Mouse (Mus musculus) liver, embryonic 14.5 days (tissue): ENCODE results near the gene Tet3. TPM values are rescaled to one million over a fixed set of nuclear protein-coding genes. Genes with fewer than 3 reads are reported as not detected.

Experiments used
- ATAC-seq: fragments of 200-750 bp; cut with Nextera tagmentation; 2 replicates; pipeline ENCODE4 v1.8.0; 2017; ENCODE audit warnings: moderate number of reproducible peaks, mild to moderate bottlenecking, moderate library complexity; ENCODE audit not compliant: insufficient read depth
- DNase-seq, 3 experiments: peaks; one replicate each; pipeline ENCODE4 v3.0.0-alpha.2; 2012 to 2013; ENCODE audit warnings: low read depth in 3 of 3, low spot score in 3 of 3
- H3K27ac ChIP-seq: fragments of 300-500 bp; sonication (generic); 2 replicates; pipeline ENCODE4 v1.5.1; 2014; ENCODE audit warnings: moderate library complexity, mild to moderate bottlenecking, control low read depth, inconsistent platforms
- H3K27me3 ChIP-seq: fragments of 300-500 bp; sonication (generic); 2 replicates; pipeline ENCODE4 v1.6.1; 2014; ENCODE audit warnings: mild to moderate bottlenecking, low read length, moderate library complexity; ENCODE audit not compliant: control insufficient read depth, insufficient read depth
- H3K36me3 ChIP-seq: fragments of 300-500 bp; sonication (generic); replicated peaks from 2 replicates; pipeline ENCODE4 v1.6.1; 2014; ENCODE audit warnings: low read depth; ENCODE audit not compliant: control insufficient read depth, insufficient read depth
- H3K4me1 ChIP-seq, 2 experiments: fragments of 200-500 bp in 1 of 2; fragments of 300-500 bp in 1 of 2; sonication (generic) in 1 of 2; replicated peaks; 2 replicates each; pipeline ENCODE4 v1.6.1; 2012 to 2014; ENCODE audit warnings: antibody characterized with exemption in 1 of 2, inconsistent platforms in 1 of 2, low read length in 1 of 2; ENCODE audit not compliant: control insufficient read depth in 2 of 2, insufficient read depth in 2 of 2
- H3K4me2 ChIP-seq: fragments of 300-500 bp; sonication (generic); 2 replicates; pipeline ENCODE4 v1.6.1; 2014; ENCODE audit warnings: low read depth, mild to moderate bottlenecking, control low read depth, moderate library complexity
- H3K4me3 ChIP-seq, 2 experiments: fragments of 200-500 bp in 1 of 2; fragments of 300-500 bp in 1 of 2; sonication (generic) in 1 of 2; 2 replicates each; pipeline ENCODE4 v1.5.1; 2012 to 2014; ENCODE audit warnings: low read depth in 2 of 2, low read length in 2 of 2, mild to moderate bottlenecking in 2 of 2, control low read depth in 1 of 2, inconsistent platforms in 1 of 2, moderate library complexity in 1 of 2; ENCODE audit not compliant: insufficient read depth in 1 of 2
- H3K9ac ChIP-seq: fragments of 300-500 bp; sonication (generic); replicated peaks from 2 replicates; pipeline ENCODE4 v1.6.1; 2014; ENCODE audit warnings: mild to moderate bottlenecking, control low read depth, moderate library complexity
- H3K9me3 ChIP-seq: fragments of 300-500 bp; sonication (generic); 2 replicates; pipeline ENCODE4 v1.6.1; 2016; ENCODE audit warnings: low read length, mixed read lengths; ENCODE audit not compliant: control insufficient read depth
- CTCF ChIP-seq: IDR thresholded peaks from 2 replicates; pipeline ENCODE4 v1.5.1; 2016; ENCODE audit warnings: antibody characterized with exemption, low read depth, control low read depth
- EP300 ChIP-seq: IDR thresholded peaks from 2 replicates; pipeline ENCODE4 v1.6.1; 2016; ENCODE audit warnings: antibody characterized with exemption, low read depth
- WGBS: fragments of 180-500 bp; shearing (Covaris S2); extraction: QIAGEN DNeasy Blood & Tissue Kit; methylation state at CpG from one replicate; pipeline ENCODE4 v1.1.7; 2014; ENCODE audit not compliant: insufficient replicate concordance; 5-methylcytosine and 5-hydroxymethylcytosine counted together
- polyA plus RNA-seq, 2 experiments: library from polyadenylated mRNA; depleted of rRNA in 1 of 2; stranded (reverse) in 1 of 2; unstranded in 1 of 2; fragments of >200 nt; fragmentation: Nextera tagmentation in 1 of 2; extraction: Ambion mirVana in 1 of 2; gene quantifications; 2 replicates each; pipeline versions ENCODE4 v1.2.1 to v1.2.3; 2012 to 2014

Tet3 gene
- polyA plus RNA-seq, 2 experiments: 3.1 to 7.7 TPM

DNA sequence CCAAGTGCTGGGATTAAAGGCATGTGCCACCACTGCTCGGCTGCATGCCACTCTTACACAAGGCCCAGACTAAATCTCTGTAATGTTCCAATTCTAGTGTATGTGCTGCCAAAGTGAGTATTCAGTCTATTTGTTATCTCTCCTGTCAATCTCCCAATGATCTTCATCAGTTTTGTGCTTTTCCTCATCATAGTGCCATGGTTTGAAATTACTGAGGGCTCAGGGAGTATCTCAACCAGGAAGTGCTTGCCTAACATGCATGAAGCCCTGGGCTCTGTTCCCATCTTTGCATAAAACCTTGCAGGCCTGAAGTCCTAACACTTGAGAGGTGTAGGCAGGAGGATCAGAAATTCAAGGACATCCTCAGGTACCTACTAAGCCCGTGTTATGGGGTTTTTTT lies 136.1 kb downstream of the Tet3 start:
- TF ChIP-seq CTCF: no peak
- TF ChIP-seq EP300: no peak
- Histone ChIP-seq H3K27me3 (no peaks in the 10 kb centered on the region), H3K9ac (no peak overlapping the region), H3K27ac (no peak overlapping the region), H3K36me3 (peaks cover 5% of the 10 kb centered on the region), H3K9me3 (no peaks in the 10 kb centered on the region), H3K4me2 (no peak overlapping the region), H3K4me3 (no peak overlapping the region), H3K4me1 (peaks cover 15 to 16% of the 10 kb centered on the region in 2 experiments)
- ATAC-seq (no peak), DNase-seq (no peak)
- 63% methylated on average over 2 of the region's 2 CpGs for WGBS

DNA sequence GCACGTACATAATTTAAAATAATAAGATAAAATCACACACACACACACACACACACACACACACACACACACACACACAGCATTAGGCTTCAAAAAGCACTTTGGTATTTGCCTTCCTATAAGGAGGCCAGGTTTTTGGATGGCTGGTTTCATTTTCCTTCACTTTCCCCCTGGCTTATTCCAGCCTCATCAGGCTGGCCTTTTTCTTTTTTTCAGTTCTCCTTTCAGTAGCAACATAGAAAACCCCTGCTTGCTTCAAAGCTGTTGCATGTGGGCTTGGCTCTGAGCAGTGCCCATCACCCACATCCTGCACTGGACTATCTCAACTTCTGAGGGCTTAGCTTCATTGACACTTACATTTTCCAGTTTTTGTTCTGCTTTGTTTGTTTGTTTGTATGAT lies 137.0 kb downstream of the Tet3 start:
- no peak for ATAC-seq
- no peak for DNase-seq
- TF ChIP-seq EP300 (no peak), CTCF (no peak)
- Histone ChIP-seq H3K9me3 (no peaks in the 10 kb centered on the region), H3K4me2 (no peak overlapping the region), H3K36me3 (peaks cover 4% of the 10 kb centered on the region; the same call in 1 of the 2 replicates), H3K27ac (no peak overlapping the region), H3K27me3 (no peaks in the 10 kb centered on the region), H3K4me3 (no peak overlapping the region), H3K4me1 (peaks cover 10 to 13% of the 10 kb centered on the region in 2 experiments), H3K9ac (no peak overlapping the region)
- WGBS: 57% methylated on average over 1 of the region's 1 CpGs

DNA sequence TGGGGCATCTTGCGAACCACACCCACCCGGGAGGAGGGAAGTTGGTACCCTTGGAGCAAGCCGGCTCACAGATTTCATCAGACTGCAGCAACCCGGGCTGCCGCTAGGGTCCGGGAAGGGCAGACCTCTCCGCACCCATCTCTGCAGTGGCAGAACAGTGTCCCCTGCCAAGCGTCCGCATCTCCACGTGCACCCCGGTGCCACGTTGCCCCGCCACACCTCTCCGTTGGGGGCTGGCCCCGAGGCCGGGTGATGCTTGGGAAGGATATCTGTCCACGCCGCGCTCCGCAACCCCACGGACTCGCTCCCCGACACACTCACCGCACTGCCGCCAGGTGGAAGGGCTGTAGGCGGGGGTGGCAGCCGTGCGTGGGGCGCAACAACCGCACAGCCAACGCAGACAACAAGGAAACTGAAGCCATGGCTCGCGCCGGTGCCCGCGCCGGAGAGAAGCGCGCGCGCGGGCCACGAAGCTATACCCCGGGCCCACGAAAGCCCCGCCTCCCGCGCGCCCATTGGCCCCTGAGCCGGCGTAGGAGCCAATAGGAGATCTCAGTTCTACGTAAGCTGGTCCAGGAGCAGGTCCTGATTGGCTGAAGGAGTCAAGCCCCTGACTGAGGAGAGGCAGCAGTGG lies 141.7 kb downstream of the Tet3 start:
- H3K9me3 ChIP-seq: no peaks in the 10 kb centered on the region
- TF ChIP-seq EP300 (peak; percentile 37), CTCF (peak; percentile 93)
- H3K4me2 ChIP-seq: peak overlapping the region; percentile 89
- H3K27me3 ChIP-seq: no peaks in the 10 kb centered on the region
- peak overlapping the region; percentile 94 for H3K9ac ChIP-seq
- WGBS: under 1% methylated on average over 52 of the region's 52 CpGs
- H3K4me1 ChIP-seq: peaks cover 33 to 38% of the 10 kb centered on the region in 2 experiments
- ATAC-seq (peak; percentile 93), DNase-seq (peak; percentile 86 to 87 (median 86))
- peak overlapping the region; percentile 71 for H3K27ac ChIP-seq
- H3K36me3 ChIP-seq: peaks cover 16% of the 10 kb centered on the region
- H3K4me3 ChIP-seq: peak overlapping the region; percentile 79 to 94

DNA sequence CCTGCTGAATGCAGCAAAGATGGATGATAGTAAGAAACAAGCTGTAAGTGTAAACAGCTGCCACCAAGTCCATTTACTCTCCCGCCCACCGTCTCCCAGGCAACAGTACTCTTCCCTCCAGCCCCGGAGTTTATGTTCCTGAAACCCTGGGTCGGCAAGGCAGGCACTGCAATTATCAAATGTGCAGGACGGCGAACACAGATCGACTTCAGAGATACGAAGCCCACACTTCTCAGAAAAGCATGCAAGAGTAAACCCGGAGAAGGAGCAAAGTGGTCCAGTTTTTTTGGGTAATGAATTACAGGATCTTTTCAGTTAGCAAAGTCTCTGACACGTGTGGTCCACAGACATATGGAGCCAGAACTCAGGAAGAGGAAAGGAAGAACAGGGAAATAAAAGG lies 142.9 kb downstream of the Tet3 start:
- DNase-seq (peak; percentile 58 to 77 (median 59)), ATAC-seq (no peak)
- peaks cover 27% of the 10 kb centered on the region for H3K36me3 ChIP-seq
- H3K4me2 ChIP-seq: peak overlapping the region; percentile 89
- H3K9ac ChIP-seq: peak overlapping the region; percentile 94
- H3K4me3 ChIP-seq: peak overlapping the region; percentile 79 to 94
- no peak for TF ChIP-seq CTCF
- TF ChIP-seq EP300: no peak
- peaks cover 42 to 50% of the 10 kb centered on the region in 2 experiments for H3K4me1 ChIP-seq
- no peaks in the 10 kb centered on the region for H3K9me3 ChIP-seq
- H3K27ac ChIP-seq: peak overlapping the region; percentile 47
- H3K27me3 ChIP-seq: no peaks in the 10 kb centered on the region
- WGBS: 3% methylated on average over 10 of the region's 10 CpGs

DNA sequence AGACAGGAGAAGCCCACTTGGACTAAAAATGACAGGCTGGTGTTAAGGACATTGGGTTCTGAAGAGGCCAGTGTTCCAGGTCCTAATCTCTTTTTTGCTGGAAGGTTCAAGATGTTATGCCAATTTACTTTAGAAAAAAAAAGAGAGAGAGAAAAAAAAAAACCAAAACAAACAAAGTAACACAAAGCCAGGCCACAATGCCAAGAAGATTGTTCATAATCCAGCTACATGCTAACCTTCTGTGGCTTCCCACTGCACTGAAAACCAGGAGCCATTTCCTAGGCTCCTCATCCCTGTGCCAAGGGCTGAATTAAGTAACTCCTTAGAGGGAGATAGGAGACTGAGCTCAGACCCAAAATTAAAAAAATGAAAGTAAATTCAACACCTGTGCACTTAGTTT lies 143.6 kb downstream of the Tet3 start:
- Histone ChIP-seq H3K4me1 (peaks cover 42 to 52% of the 10 kb centered on the region in 2 experiments), H3K36me3 (peaks cover 34% of the 10 kb centered on the region), H3K27me3 (no peaks in the 10 kb centered on the region), H3K9me3 (no peaks in the 10 kb centered on the region), H3K4me3 (peak overlapping the region; percentile 79 to 94; a peak in 3 of 4 replicates), H3K27ac (peak overlapping the region; percentile 47), H3K9ac (peak overlapping the region; percentile 94), H3K4me2 (peak overlapping the region; percentile 89)
- TF ChIP-seq EP300: no peak
- TF ChIP-seq CTCF: no peak
- DNase-seq: no peak
- no peak for ATAC-seq
